Mouse (Mus musculus) urinary bladder, postnatal 10 days (tissue): ENCODE measurements around the gene Cep152.

Experiments used
- DNase-seq: peaks from one replicate; pipeline ENCODE4 v3.0.0; 2022; ENCODE audit warnings: low spot score

The Cep152 gene

DNA sequence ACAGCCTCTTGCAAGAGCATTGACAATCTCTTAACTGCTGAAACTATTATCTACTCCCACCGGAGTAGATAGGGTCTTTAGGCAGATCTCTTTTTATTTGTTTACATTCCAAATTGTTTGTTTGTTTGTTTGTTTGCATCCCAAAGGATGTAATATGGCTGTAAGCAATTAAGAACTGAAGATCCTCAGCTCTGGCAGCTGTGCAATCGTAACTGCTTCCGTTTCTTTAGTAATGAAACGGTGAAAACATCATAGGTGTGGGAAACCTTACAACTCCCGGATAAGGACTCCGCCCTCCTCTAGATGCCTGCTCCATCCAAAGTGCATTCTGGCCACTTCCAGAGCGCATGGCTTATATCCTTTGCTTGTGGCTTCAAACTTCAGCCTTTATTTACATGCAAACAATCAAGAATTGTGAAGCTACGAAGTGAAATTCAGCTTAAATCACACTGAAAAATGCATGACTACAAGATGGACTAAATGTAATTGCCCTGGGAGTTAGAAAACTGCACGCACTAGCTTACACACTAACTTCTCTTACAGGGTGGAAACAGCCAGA, 707 bp downstream of the Cep152 start:
- no peak for DNase-seq

- no peak for DNase-seq
Measured at GRCm38 (mm10) chr2:125623211-125623610, 1.7 kb downstream of the Cep152 start.

DNA sequence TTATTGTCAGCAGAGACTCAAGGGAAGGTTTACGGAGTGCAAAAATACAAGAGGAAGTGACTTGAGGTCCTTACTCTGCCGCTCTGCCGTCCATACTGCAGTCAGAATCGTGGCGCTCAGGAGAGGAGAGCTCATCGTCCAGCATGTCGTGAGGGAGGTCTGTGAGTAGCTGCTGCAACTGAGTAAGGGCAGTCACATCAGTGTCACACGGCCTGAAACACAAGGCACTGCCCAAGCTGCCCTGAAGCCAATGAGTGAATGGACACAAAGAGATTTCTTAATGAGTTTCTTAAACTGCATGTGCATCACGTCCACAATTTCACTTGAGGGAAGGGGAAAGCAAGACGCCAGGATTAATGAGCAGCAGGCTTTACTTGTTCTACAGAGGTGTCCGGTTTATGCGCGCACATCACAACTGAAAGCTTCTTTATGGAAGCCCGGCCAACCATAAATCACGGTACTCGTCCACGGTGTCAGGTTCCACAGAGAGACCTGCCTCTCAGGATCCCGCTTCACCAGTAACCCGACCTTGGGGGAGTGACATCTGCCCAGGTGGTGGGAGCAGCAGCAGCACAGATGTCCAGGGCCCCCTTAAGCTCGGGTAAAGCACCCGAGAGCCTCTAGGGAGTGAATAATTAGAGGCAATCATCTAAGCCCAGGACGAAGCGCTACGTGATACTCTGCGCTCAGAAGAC, 4.6 kb downstream of the Cep152 start:
- no peak for DNase-seq

DNA sequence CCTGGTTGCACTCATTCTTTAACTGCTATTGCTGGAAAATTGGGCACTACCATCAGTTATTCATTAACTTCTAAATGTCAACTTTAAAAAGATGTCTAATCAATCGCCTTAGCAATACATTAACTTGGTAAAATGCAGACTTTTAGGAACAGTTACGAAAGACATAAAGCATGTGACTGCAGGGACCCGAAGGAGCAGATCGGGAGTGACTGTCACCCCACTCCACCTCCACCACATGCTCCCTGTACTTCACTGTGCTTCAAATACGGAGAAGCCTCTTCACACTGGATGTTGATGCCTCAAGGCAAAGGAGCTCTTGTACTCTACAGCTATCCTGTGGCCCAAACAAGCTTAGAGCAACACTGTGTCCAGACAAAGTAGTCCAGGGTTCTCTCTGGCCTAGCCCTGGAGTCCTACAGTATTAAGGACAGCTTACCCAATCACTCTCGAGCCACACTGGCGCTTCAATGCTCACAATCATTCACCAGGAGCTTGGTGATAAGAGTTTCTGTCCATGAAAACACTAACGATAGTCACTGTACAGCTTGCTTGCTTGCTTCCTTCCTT, 9.0 kb downstream of the Cep152 start:
- DNase-seq, result no peak

- no peak for DNase-seq
Measured at GRCm38 (mm10) chr2:125615440-125615839, 9.5 kb downstream of the Cep152 start.

DNA sequence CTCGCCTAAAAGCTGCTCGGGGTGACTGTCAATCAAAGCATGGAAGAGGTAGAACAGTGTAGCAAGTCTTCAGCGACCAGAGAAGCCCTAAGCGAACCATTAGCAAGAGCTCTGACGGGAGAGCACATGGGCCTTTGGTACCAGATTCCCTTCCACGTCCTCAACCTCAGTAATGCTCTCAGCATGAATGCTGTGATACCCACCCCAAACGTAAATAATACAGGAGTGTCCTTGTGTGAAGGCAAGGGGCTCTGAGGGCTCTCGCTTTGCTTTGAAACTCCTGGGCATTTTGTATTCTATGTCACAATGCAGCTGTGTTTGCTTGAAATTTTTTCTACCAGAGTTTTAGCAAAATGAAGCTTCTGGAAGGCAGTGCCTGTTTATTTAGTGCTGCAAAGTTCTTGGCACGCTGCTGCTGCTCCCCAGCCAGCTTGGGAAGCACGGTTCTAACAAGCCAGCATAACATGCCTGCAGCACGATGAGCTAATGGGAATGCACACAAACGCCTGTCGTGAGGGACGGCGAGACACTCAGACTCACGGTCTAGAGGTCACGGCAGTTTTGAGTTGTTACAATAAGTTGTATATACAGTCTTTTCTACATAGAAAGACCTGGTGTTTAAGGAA, 18.6 kb downstream of the Cep152 start:
- DNase-seq, result no peak

GRCm38 (mm10) chr2:125604646-125605045, 20.3 kb downstream of the Cep152 start:
- peak; percentile 34 for DNase-seq

DNA sequence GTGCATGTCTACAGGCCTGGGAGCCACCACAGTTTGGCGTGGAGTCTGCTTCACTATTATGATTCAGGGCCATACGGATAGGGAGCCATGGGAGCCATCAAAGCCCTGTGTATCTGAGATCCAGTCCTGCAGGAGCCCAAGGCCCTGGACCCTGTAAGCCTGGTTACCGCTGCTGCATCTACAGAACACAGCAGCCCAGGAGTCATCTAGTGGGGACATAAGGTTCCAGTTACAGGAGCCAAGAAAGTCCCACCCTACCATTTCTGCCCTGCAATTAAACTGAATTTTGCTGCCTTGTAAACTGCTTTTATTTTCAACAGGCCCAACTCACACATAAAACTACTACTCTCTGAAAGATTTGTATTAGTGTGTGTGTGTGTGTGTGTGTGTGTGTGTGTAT, 21.9 kb downstream of the Cep152 start:
- DNase-seq, result no peak

GRCm38 (mm10) chr2:125598958-125599357, 26.0 kb downstream of the Cep152 start:
- no peak for DNase-seq

DNA sequence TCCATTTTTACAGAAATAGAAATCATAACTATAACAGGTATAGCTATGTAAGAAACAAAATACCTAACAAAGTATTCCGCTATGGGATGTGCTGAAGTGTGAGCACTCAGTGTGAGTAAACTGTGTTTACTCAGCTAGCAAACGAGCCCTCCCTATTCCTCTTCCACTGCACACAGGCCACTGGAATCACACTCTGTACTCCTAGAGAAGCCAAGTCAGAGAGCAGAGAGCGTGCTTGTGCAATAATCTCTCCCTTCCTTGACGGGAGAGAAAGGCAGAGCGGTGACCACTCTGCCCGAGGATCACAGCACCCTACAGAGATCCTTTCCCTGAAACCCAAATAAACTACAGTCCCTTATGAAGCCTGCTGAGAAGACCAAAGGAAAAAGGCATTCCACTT, 26.7 kb downstream of the Cep152 start:
- no peak for DNase-seq

GRCm38 (mm10) chr2:125594786-125595185, 30.1 kb downstream of the Cep152 start:
- DNase-seq, result no peak

GRCm38 (mm10) chr2:125594072-125594471, 30.8 kb downstream of the Cep152 start:
- no peak for DNase-seq

GRCm38 (mm10) chr2:125591895-125592294, 33.0 kb downstream of the Cep152 start:
- DNase-seq, result no peak

- no peak for DNase-seq
Measured at GRCm38 (mm10) chr2:125589287-125589686, 35.6 kb downstream of the Cep152 start.

DNA sequence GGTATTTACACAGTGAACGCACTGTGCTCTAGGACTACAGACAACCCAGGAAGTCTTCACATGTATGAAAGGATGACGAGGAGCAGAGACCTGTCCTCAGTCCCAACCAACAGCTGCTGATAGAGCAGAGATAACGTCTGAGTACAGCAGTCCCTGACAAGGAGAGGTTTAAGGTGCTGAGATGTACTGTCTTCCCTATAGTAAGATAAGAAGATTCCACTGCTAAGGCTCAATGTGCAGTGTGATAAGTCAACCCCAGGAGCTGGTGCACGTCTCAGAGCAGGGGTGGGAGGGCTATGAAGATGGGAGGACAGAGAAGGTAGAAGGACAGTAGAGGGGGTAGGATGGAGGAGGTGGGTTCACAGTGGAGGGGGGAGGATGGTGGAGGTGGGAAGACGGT, 43.8 kb downstream of the Cep152 start:
- no peak for DNase-seq

DNA sequence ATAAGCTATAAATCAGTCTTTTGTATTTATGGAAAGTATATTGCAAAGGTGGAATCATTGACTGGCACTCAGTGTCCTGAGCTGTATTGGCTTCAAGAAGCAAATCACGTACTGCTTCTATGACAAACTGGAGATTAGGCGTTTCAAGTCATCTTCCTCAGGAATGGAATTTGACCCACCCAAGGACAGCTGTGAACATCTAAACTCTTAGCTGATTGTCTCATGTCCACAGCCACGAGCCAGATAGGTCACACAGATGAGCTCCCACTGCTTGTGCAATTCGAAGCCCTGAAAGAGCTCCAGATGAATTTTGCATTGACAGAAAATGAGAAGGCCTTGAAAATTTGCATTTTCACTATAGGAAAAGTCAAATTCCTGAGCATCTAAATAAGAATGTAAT, 47.2 kb downstream of the Cep152 start:
- DNase-seq, result no peak

DNA sequence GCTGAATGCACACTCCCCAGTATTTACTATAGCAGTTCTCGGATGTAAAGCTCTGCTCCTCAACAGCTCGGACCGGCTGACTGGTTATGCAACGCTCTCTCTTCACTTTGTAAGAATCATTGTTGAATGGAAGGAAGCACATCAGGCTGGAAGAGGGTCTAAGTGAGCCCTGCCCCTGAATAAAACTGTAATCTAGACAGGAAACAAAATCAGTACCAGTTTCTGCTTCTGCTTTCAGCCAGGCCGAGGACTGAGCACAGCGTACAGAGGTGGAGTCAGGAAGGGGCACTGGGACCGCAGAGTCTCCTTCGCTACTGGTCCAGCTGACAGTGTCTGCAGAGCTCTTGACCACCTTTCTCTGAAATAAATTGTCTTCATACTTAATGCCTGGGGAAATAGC, 48.4 kb downstream of the Cep152 start:
- no peak for DNase-seq

- DNase-seq, result no peak
Measured at GRCm38 (mm10) chr2:125575766-125576165, 49.1 kb downstream of the Cep152 start.

GRCm38 (mm10) chr2:125563884-125564283, 61.0 kb downstream of the Cep152 start:
- no peak for DNase-seq

- DNase-seq, result no peak
Measured at GRCm38 (mm10) chr2:125562407-125562806, 62.5 kb downstream of the Cep152 start.

DNA sequence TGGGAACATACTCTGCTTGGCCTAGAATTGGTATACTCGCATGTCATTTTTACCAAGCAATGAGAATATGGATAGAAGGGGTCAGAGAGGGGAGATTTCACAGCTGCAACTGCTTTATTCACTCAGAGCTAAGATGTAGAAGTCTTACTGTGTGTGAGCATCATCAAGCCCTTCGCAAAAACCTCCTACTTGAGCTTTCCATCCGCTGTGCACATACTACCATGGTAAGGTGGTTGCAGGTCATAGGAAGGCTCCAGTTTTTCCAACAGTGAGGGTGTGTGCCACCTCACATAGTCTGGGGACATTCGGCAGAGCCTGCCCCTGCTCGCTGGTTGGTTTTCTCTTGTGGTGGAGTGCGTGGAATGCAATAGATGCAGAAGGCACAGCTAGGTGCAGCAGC, 64.9 kb downstream of the Cep152 start:
- DNase-seq, result no peak

GRCm38 (mm10) chr2:125558634-125559589, 66.0 kb downstream of the Cep152 start:
- no peak for DNase-seq
